ENCODE assay signal across 28 mouse cellular contexts in the genomic region with DNA sequence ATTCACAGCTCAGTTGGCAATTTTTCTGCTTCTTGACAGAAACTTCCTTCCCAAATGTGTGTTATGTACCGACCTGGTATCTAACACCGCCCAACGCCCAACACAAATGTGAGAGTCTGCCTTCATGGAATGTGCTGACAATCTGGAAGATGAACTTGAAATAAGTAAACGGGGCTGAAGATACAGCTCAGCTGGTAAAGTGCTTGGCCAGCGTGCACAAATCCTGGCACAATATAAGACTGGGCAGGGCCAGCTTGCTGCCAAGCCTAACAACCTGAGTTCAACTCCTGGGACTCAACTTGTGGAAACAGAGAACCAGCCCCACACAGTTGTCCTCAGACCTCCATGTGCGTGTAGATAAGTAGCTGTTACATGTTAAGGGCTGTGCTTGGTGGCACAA. TPM values are rescaled to one million over a fixed set of nuclear protein-coding genes. Genes with fewer than 3 reads are reported as not detected.
A peak's percentile ranks its signal among the peaks of the same experiment; 100 is the strongest.
DNase-seq lines count a peak whose midpoint lies in the region; ATAC-seq lines count a peak whose summit lies in the region.
"Had no signal": no experiment of that assay in that cellular context is flagged by ENCODE, and none has a peak within 500 bp of the region (broad histone marks: within the 10 kb centered on the region; RNA-seq: fewer than 3 reads in every experiment).

No protein-coding gene starts in this region.

- H3K27ac ChIP-seq in kidney, embryonic 16.5 days (ENCODE audit: low read length), result no peak overlapping the region
- no peak overlapping the region for H3K27ac ChIP-seq in kidney, embryonic 14.5 days (ENCODE audit: low read depth, low read length)
- H3K27ac ChIP-seq: embryonic facial prominence, embryonic 13.5 days; embryonic facial prominence, embryonic 15.5 days; forebrain, embryonic 10.5 days; forebrain, embryonic 12.5 days had no signal

- DNase-seq in kidney, adult 11 months, result peak; percentile 57
- DNase-seq in kidney, postnatal 4 days, result no peak
- DNase-seq in kidney, adult 8-10 months, result peak; percentile 61
- peak; percentile 55 to 61 for DNase-seq in kidney, postnatal 36 days
- no peak for DNase-seq in thymus, postnatal 4 days
- DNase-seq: adrenal gland, adult 2 months; adrenal gland, postnatal 10 days; adrenal gland, postnatal 25 days; B cell, adult 2 months; cerebellum, adult 11-12 months; cerebellum, adult 2 months; cerebellum, adult 9-10 months; cerebellum, postnatal 10 days; cerebellum, postnatal 25 days had no signal

- peaks cover 18% of the 10 kb centered on the region for H3K4me1 ChIP-seq in kidney, embryonic 16.5 days (ENCODE audit: insufficient read depth, low read length)
- peaks cover 21% of the 10 kb centered on the region; the same call in 1 of the 2 replicates for H3K4me1 ChIP-seq in kidney, embryonic 14.5 days (ENCODE audit: control insufficient read depth, insufficient read depth, low read length)

- ATAC-seq in kidney, embryonic 16.5 days (ENCODE audit: low FRiP score, low TSS enrichment), result no peak
- ATAC-seq in kidney, embryonic 14.5 days (ENCODE audit: low FRiP score, low TSS enrichment), result no peak
- ATAC-seq: activated CD4-positive, CD25-positive, alpha-beta regulatory T cell, adult 4 months; CD4-positive, CD25-positive, alpha-beta regulatory T cell, adult 4 months; forebrain, embryonic 14.5 days; forebrain, embryonic 16.5 days; Patski had no signal

- 91% methylated on average over 6 of the region's 6 CpGs for WGBS in kidney, embryonic 16.5 days
- WGBS in kidney, embryonic 14.5 days, result 95% methylated on average over 6 of the region's 6 CpGs

- no peaks in the 10 kb centered on the region for H3K36me3 ChIP-seq in kidney, embryonic 16.5 days (ENCODE audit: insufficient read depth, low read length)
- H3K36me3 ChIP-seq in kidney, embryonic 14.5 days (ENCODE audit: control insufficient read depth, insufficient read depth, low read length), result no peaks in the 10 kb centered on the region
- H3K36me3 ChIP-seq: embryonic facial prominence, embryonic 13.5 days; embryonic facial prominence, embryonic 15.5 days; forebrain, embryonic 10.5 days; forebrain, embryonic 12.5 days; G1E had no signal

- H3K4me3 ChIP-seq in kidney, embryonic 16.5 days (ENCODE audit: low read length), result no peak overlapping the region
- H3K4me3 ChIP-seq in kidney, embryonic 14.5 days (ENCODE audit: low read length), result no peak overlapping the region
- H3K4me3 ChIP-seq: embryonic facial prominence, embryonic 13.5 days; embryonic facial prominence, embryonic 15.5 days; erythroblast, embryonic 14.5 days; forebrain, embryonic 10.5 days; forebrain, embryonic 12.5 days had no signal

- no peak overlapping the region for H3K4me2 ChIP-seq in kidney, embryonic 16.5 days (replicated peaks; ENCODE audit: low read depth, low read length)
- no peak overlapping the region for H3K4me2 ChIP-seq in kidney, embryonic 14.5 days (replicated peaks; ENCODE audit: low read depth, low read length)
- H3K4me2 ChIP-seq: embryonic facial prominence, embryonic 13.5 days; embryonic facial prominence, embryonic 15.5 days; forebrain, embryonic 12.5 days had no signal

- H3K9me3 ChIP-seq in kidney, embryonic 16.5 days (ENCODE audit: low read length), result no peaks in the 10 kb centered on the region
- no peaks in the 10 kb centered on the region for H3K9me3 ChIP-seq in kidney, embryonic 14.5 days (ENCODE audit: control insufficient read depth, low read length)
- H3K9me3 ChIP-seq: embryonic facial prominence, embryonic 13.5 days; embryonic facial prominence, embryonic 15.5 days; forebrain, embryonic 10.5 days; forebrain, embryonic 12.5 days; G1E had no signal

- no peaks in the 10 kb centered on the region for H3K27me3 ChIP-seq in kidney, embryonic 16.5 days (ENCODE audit: insufficient read depth, low read length)
- H3K27me3 ChIP-seq in kidney, embryonic 14.5 days (ENCODE audit: control insufficient read depth, insufficient read depth, low read length), result no peaks in the 10 kb centered on the region
- H3K27me3 ChIP-seq: CH12.LX; embryonic facial prominence, embryonic 13.5 days; embryonic facial prominence, embryonic 15.5 days; forebrain, embryonic 12.5 days; Patski had no signal

- no peak overlapping the region for H3K9ac ChIP-seq in kidney, embryonic 16.5 days (replicated peaks; ENCODE audit: low read length)
- H3K9ac ChIP-seq in kidney, embryonic 14.5 days (ENCODE audit: low read depth, low read length), result no peak overlapping the region
- H3K9ac ChIP-seq: embryonic facial prominence, embryonic 13.5 days; embryonic facial prominence, embryonic 15.5 days; forebrain, embryonic 12.5 days had no signal

RNA-seq across cellular contexts. Expression of a gene that starts 48.2 kb away (rescaled TPM):
- 0.71 and 2.1 TPM in 2 replicates for polyA plus RNA-seq in kidney, embryonic 16.5 days (2015; fragmentation: Nextera tagmentation; extraction: Ambion mirVana)
- 0.31 and 0.41 TPM in 2 replicates for polyA plus RNA-seq in kidney, embryonic 14.5 days (2014; fragmentation: Nextera tagmentation; extraction: Ambion mirVana)
- polyA plus RNA-seq: activated CD4-positive, CD25-positive, alpha-beta regulatory T cell, adult 4 months; CD4-positive, CD25-positive, alpha-beta regulatory T cell, adult 4 months; erythroblast, embryonic 14.5 days; G1E had no signal

RNA-seq across cellular contexts. Expression of a gene that starts 48.6 kb away (rescaled TPM):
- 77.5 and 89.4 TPM in 2 replicates for polyA plus RNA-seq in kidney, embryonic 16.5 days (2015; fragmentation: Nextera tagmentation; extraction: Ambion mirVana)
- 61.5 and 80.2 TPM in 2 replicates for polyA plus RNA-seq in kidney, embryonic 14.5 days (2014; fragmentation: Nextera tagmentation; extraction: Ambion mirVana)

Comparison
In these comparisons a context has a peak if more than half of its experiments do, and no peak if none do; other contexts are left out.
1. DNase-seq: peak in kidney, adult 11 months (single experiment), kidney, adult 8-10 months (2 of 2) and kidney, postnatal 36 days (2 of 2); none in kidney, postnatal 4 days (0 of 2) and thymus, postnatal 4 days (single experiment).